Mouse (Mus musculus): ENCODE results near the gene Snrpg. TPM values are rescaled to one million over a fixed set of nuclear protein-coding genes. Genes with fewer than 3 reads are reported as not detected.
"Not testable (repeated sequence)": the region's sequence is repeated elsewhere in the genome, so short reads cannot be mapped to it uniquely, and the experiment has no call there.

The Snrpg gene
- total RNA-seq, 2 experiments from 2014 or later: 51.1 to 52.4 TPM

GRCm38 (mm10) chr6:86365371-86366124, 5.6 kb upstream of the Snrpg start, which contains the start of gene Fam136a:
Gene Fam136a (plus strand): TSS chr6:86365646.
- peak; percentile 96 to 97 for DNase-seq
- intact Hi-C loops (cut with DNase I): loop anchor here (2.0 kb wide), 1 partner anchor 31 kb away; the partner anchor contains the start of gene Pcyox1

- intact Hi-C loops (cut with DNase I): no loop called here
- peak; percentile 52 to 69 for DNase-seq
These were observed 4.8 kb upstream of the Snrpg start for GRCm38 (mm10) chr6:86366125-86366852.

- no peak for DNase-seq
- intact Hi-C loops (cut with DNase I): no loop called here
These were observed 4.3 kb upstream of the Snrpg start for GRCm38 (mm10) chr6:86366853-86367249.

- intact Hi-C loops (cut with DNase I): no loop called here
These were observed 2.6 kb upstream of the Snrpg start for GRCm38 (mm10) chr6:86368479-86368878.

GRCm38 (mm10) chr6:86370093-86370713, 901 bp upstream of the Snrpg start:
- intact Hi-C loops (cut with DNase I): no loop called here
- DNase-seq: no peak

More at GRCm38 (mm10) chr6:86368479-86368878, 2.6 kb upstream of the Snrpg start:
- no peak for DNase-seq

- intact Hi-C loops (cut with DNase I): no loop called here
- peak; percentile 94 to 97 for DNase-seq
These were observed 322 bp downstream of the Snrpg start for GRCm38 (mm10) chr6:86371340-86371911.

- intact Hi-C loops (cut with DNase I): no loop called here
- no peak for DNase-seq
These were observed 929 bp downstream of the Snrpg start for GRCm38 (mm10) chr6:86371950-86372516.

GRCm38 (mm10) chr6:86373556-86373955, 2.5 kb downstream of the Snrpg start:
- no peak for DNase-seq
- intact Hi-C loops (cut with DNase I): no loop called here

GRCm38 (mm10) chr6:86378341-86378740, 7.2 kb downstream of the Snrpg start:
- no peak for DNase-seq
- intact Hi-C loops (cut with DNase I): no loop called here

GRCm38 (mm10) chr6:86380112-86380511, 9.0 kb downstream of the Snrpg start:
- DNase-seq; intact Hi-C loops (cut with DNase I): not testable (repeated sequence)

GRCm38 (mm10) chr6:86382551-86382950, 11.4 kb downstream of the Snrpg start:
- intact Hi-C loops (cut with DNase I): no loop called here

GRCm38 (mm10) chr6:86383370-86383769, 12.3 kb downstream of the Snrpg start:
- no peak for DNase-seq
- intact Hi-C loops (cut with DNase I): no loop called here

More at GRCm38 (mm10) chr6:86382551-86382950, 11.4 kb downstream of the Snrpg start:
- DNase-seq: no peak

- intact Hi-C loops (cut with DNase I): no loop called here
These were observed 13.6 kb downstream of the Snrpg start for GRCm38 (mm10) chr6:86384692-86385091.

GRCm38 (mm10) chr6:86385362-86386104, 14.4 kb downstream of the Snrpg start:
- intact Hi-C loops (cut with DNase I): no loop called here
- no peak for DNase-seq

More at GRCm38 (mm10) chr6:86384692-86385091, 13.6 kb downstream of the Snrpg start:
- no peak for DNase-seq

- intact Hi-C loops (cut with DNase I): no loop called here
- no peak for DNase-seq
These were observed 16.2 kb downstream of the Snrpg start for GRCm38 (mm10) chr6:86387313-86387712.

GRCm38 (mm10) chr6:86388461-86388860, 17.4 kb downstream of the Snrpg start:
- intact Hi-C loops (cut with DNase I): no loop called here
- no peak for DNase-seq

GRCm38 (mm10) chr6:86391326-86391725, 20.2 kb downstream of the Snrpg start:
- intact Hi-C loops (cut with DNase I): no loop called here
- no peak for DNase-seq

- no peak for DNase-seq
- intact Hi-C loops (cut with DNase I): no loop called here
These were observed 22.1 kb downstream of the Snrpg start for GRCm38 (mm10) chr6:86393187-86393586.

- no peak for DNase-seq
- intact Hi-C loops (cut with DNase I): no loop called here
These were observed 23.1 kb downstream of the Snrpg start for GRCm38 (mm10) chr6:86394078-86394720.

Data from heart, postnatal 14 days (tissue).